Mouse (Mus musculus): Measurements from ENCODE around the gene Amfr. TPM values are rescaled to one million over a fixed set of nuclear protein-coding genes. Genes with fewer than 3 reads are reported as not detected.
A peak's percentile ranks its signal among the peaks of the same experiment; 100 is the strongest.

Gene Amfr
- 100 to 1,000 TPM; 106 to 122 TPM for total RNA-seq (2021)
- long read RNA-seq, experiment 1, transcript Amfr-201 (14 exons, 3,880 nt), result major isoform, 532 of 588 reads
- long read RNA-seq, experiment 1, partial matches to known transcripts, result 29 of 588 reads
- long read RNA-seq, experiment 1, other reads (novel, unspliced or antisense), result 24 of 588 reads
- long read RNA-seq, experiment 2, transcript Amfr-201 (14 exons, 3,880 nt), result major isoform, 313 of 361 reads
- long read RNA-seq, experiment 2, partial matches to known transcripts, result 13 of 361 reads
- long read RNA-seq, experiment 2, other reads (novel, unspliced or antisense), result 32 of 361 reads

DNA sequence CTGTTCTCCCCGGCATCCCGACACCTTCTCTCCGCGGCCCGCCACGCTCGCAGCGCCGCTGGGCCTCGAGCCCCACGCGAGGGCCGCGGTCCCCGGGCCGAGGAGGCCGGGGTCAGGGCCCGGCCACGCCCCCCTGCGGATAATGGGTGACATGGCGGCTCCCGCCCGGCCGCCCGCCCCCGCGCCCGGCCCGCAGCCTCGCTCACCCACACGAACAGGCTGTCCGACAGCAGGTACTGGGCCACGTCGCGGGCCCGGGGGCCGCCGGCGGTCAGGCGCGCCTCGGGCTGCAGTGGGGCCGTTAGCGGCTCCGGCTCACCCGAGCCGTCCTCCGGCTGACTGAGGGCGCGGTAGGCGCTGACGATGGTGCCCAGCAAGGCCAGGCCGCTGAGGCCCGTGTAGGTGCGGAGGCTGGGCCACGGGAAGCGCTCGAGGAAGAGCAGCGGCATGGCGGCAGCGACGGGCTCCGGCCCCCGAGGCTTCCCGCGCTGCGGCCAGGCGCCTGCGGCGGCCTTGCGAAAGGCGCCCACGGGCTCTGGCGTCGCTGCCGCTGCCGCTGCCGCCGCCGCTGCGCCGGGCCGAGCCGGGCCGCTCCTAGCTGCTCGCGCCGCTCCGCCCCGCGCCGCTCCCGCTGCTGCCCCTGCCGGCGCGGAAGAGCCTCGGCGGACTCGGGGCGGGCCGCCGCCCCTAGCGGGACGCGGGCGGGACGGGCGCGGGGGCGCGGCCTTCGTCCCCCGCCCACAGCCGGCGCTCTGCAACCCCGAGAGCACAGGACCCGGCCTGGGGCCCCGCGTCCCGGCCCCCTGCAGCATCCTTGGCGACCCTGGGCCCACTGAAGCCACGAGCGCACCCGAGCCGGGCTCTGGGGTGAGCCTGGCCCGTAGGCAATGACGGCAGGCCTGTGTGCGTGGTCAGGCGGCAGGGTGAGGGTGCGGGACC is at the start of gene Amfr:
Gene Amfr, minus strand, starts transcription at position 830 of the 939 bp plus-strand sequence.
- DNase-seq (ENCODE audit: low spot score), result peak; percentile 32

DNA sequence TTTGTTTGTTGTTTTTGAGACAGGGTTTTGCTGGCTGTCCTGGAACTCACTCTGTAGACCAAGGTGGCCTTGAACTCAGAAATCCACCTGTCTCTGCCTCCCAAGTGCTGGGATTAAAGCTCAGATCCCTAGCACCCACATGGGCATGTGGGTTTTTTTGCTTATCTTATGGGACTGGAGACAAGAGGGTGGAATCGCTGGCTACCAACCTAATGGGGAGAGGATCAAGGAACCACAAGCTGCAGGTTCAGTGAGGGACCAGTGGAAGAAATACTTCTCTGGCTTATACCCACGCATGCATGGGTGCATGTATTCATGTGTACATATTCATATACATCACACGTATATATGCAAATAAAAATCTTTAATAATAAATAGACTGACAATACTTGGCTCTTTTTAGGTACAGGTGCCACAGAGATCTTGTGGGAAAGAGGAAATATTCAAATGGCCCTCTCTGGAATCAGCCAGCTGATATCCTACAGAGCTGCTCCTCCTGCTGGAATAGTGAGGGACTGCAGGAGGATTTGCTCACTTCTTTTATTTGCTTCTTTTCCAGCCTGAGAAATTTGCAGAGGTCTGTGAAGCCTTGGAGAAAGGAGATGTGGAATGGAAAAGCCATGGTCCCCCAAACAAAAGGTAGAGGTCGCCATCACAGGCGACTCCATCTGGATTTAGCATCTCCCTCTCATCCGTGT is 44.7 kb upstream of the Amfr start:
- DNase-seq (ENCODE audit: low spot score), result peak; percentile 39

DNA sequence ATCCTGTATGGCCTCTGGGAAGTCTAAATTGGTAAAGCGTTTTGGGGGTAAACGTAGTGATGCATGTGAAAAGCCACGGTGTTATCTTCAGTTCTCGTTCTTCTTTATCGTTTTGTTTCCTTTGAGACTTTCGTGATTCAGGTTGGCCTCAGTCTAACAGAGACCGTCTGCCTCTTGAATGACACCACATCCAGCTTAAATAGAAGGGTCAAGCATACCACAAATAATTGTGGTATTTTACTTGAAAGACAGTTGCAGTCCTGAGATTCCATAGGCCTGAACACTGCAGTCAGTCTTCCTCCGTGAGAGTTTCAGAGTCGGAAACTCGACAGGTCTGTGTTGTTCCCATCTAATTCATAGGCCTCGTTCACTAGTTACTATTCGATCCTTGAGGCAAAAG is 40.1 kb upstream of the Amfr start:
- no peak for DNase-seq (ENCODE audit: low spot score)

DNA sequence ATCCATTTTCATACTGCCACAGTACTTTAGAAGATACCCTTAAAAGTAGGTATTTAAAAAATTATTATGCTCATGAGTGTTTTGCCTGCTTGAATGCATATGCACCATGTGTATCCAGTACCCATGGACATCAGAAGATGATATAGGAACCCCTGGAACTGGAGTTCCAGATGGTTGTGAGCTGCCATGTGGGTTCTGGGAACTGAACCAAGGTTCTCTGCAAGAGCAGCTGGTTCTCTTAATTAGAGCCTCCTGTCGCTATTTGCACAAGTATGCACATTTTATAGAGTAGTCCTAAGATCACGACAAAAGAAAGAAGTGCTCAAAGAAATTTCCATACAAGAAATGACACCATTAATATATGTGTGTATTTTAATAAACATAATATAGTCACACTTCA is 35.2 kb upstream of the Amfr start:
- DNase-seq (ENCODE audit: low spot score), result no peak

DNA sequence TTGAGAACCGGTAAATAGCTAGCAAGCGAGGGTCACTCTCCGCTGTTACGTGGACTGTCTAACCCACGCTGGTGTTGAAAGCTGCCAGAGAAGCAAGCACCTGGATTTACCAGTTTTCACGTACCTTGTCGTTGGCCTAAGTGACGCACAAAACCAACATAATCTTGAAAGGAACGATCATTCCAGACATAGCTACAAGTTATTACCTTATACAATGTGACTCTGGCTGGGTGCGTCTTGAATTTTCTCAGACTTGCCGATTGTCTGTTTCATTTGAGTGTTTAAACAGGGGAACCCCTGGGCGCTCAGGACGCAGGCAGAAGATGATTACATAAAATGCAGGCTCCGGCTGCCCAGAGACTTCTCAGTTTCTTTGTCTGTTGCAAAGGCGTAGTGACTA is 25.2 kb upstream of the Amfr start:
- DNase-seq (ENCODE audit: low spot score), result no peak

DNA sequence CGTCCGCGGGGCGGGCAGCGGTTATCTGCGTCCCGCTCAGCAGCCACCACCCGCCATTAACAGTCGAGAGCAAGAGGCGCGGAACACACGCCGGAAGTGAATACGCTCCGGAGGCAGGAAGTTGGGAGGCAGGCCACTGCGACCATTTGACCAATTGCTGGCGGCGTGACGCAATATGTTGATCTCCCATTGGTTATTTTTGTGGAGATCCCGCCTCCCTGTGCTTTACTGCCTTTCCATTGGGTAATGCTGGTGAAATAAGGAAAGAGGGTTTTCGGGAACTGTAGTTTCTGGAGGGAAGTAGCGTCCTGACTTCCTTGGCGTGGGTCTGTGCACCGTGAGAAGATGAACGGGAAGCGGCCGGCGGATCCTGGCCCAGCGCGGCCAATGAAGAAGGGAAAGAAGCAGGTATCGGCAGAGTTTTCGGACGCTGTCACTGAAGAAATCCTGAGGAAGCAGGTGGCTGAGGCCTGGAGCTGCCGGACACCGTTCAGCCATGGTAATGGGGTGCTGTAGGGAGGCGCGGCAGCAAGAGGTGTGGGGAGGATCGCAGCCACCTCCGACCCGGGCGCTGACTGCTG is 24.4 kb upstream of the Amfr start, which contains the start of the genes Nudt21 and Ogfod1:
Gene Nudt21, minus strand, starts transcription at position 88 of the 581 bp plus-strand sequence.
Gene Ogfod1, plus strand, starts transcription at position 255 of the 581 bp plus-strand sequence.
- DNase-seq (ENCODE audit: low spot score), result peak; percentile 97

DNA sequence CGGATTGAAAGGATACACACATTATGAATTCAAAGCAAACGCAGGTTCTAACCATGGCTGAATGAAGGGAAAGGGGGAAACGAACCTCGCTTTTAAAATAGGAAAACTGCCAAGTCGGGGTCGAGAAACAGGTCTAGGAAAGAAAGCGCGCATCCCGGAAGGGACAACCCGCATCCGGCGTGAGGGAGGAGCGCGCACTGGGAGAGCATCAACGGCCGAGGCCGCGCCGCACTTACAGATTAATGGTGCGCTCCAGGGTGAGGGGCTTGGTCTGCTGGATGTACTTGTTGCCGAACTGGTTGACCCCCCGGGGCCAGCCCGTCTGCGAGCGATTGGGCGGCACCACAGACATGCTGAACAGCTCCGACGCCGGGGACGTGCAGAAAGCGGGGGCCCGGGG is 23.9 kb upstream of the Amfr start:
- peak; percentile 20 for DNase-seq (ENCODE audit: low spot score)

DNA sequence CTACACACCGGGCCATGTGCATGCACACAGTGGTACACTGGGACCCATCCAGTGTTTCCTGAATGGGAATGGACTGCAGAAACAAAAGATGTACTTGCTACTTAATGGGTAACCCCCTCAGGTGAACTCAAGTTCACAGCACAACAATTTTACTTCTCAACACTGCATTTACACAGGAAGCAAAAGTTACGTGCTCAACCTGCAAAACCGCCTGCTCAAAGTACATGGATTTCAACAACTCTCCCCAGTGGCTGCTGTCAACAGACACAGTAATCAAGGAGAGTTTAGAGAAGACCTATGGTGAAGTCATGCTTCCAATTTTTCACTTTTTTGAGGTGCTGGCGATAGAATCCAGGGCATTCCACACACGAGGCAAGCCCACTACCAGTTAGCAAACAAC is 22.6 kb upstream of the Amfr start:
- no peak for DNase-seq (ENCODE audit: low spot score)

DNA sequence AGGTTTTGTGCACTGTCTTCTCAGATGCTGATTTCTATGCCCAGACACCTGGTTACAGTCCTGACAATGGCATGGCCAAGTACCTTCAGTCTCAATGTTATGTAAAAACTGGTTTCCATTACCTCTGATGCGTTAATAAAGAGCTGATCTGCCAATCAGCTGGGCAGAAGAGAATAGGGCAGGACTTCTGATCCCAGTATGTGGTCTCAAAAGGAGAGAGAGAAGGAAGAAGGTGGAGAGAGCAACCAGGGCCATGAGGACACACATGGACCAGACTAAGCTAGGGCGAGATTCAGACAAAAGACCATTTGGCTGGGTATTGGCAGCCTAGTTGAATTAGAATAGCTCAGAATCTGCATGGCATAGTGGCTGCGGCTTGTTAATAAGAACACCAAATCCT is 21.0 kb upstream of the Amfr start:
- DNase-seq (ENCODE audit: low spot score), result no peak

DNA sequence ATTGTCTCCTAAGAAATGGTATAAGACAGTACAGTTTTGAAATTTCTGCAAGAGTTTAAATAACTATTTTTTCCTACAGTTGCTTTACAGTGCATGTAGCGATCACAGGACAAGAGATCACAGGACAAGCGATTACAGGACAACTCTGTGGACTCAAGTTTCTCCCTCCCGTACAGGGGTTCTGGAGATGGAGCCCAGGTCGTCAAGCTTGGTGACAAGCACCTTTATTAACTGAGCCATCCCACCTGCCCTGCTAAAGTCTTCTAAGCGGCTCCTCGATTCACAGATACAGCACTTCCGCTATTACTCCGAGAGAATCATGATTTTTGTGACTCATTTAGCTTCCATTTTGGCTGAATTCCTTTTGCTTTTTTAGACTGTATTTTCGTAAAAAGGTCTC is 17.1 kb upstream of the Amfr start:
- DNase-seq (ENCODE audit: low spot score), result no peak

DNA sequence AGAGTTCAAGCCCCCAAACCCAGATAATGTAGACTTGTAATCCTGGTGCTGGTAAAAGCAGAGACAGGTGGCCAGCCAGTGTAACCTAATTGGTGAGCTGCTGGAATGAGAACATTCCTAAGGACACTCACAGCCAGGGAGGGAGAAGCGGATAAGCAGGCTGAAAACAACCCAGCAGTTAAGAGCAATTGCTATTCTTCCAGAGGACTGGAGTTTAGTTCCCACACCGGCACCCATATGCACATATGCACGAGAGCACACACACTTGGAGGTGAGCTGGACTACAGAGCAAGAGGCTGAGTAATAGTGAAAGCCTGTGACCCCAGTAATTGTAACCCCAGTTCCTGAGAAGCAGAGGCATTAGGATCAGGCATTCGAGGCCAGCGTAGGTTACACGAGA is 11.3 kb upstream of the Amfr start:
- DNase-seq (ENCODE audit: low spot score), result no peak

DNA sequence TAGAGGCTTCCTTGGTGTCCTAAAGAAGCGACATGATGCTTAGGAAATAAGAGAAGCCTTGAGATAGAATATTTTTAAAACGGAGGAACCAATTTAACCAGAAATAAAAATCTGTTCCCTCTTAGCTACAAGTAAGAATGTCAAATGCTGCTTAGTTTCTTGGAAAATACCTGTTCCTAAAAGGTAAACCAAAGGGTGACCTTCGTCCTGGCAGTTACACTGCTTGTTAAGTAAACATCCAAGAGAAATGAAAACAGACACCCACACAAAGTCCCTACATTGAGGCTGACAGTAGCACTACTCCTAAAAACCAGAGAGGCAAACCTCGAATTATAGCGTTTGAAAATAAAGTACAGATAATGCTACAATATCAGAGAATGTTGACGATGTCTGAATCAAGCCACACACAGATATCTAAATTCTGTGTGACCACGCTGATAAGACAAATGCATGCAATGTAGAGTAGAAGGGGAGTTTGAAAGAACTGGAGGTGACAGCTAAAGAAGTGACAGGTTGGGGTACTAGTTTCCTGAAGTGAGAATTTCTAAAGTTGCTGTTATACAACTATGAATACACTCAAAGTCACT is 477 bp upstream of the Amfr start:
- no peak for DNase-seq (ENCODE audit: low spot score)

DNA sequence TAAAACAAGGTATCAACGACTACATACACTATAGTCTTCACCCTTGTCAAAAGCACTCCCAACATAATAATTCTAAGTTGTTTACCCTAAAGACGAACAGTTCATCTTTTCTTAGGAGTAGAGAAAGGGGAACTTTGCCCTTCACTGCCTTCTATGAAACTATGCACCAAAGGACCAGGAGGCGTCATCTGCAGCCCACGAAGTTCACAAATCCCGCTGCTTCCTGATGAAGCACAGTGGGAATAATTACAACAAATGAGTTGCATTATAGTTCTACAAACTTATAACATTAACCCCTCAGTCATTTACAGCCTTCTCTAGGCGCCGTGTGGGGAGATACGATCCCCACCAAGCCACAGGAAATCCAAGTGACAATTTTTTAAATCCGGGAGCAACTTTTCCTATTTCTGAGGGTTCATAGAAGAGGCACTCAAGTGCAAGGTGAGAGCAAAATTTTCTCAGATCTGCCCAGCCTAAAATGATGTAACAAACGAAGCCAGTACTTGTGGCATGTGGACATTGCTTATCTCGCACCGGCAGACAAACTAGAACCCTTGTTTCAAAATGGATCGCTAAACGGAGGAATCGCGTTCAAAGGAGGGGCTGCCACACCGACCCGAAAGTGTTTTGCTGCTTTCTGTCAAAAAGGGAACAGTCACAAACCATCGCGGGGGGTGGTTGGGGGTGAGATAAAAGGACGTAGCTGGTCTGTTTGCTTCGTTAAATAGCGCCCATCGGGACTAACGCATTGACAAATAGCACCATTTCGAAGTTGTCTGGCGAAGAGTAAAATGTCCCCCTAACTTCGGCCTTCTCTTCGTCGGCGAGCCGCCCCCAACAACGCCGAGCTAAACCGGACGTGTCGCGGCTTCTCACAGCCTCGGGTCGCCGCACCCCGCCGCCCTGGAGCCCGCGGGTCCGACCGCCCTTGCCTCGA is 1.3 kb downstream of the Amfr start:
- DNase-seq (ENCODE audit: low spot score), result no peak

DNA sequence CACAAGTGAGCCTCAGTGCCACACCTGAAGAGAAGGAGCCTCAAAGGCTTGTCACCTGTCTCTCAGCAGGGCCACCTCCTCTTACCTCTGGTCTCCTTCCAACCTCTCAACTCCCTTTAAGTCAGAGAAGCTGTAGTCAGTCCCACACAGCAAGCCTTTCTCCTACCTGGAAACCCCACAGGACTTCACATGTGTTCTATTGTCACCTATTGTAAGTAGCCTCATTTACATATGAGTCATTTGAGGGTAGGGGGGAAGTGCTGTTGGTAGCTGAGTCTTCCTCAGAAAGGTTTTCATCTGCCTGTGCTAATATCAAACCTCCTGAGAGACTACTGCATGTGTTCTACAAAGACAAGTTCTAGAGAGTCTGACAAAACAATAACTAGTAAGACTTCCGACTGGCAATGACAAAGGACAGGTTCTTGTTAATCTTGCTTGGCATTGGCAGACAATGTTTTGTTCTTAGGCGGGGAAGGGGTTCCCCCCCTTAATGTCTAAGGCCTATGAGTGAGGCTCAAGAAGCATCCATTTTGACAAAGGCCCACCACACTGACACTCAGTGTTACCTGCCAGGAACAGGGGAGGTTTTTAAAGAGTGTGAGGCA is 2.4 kb downstream of the Amfr start:
- no peak for DNase-seq (ENCODE audit: low spot score)

DNA sequence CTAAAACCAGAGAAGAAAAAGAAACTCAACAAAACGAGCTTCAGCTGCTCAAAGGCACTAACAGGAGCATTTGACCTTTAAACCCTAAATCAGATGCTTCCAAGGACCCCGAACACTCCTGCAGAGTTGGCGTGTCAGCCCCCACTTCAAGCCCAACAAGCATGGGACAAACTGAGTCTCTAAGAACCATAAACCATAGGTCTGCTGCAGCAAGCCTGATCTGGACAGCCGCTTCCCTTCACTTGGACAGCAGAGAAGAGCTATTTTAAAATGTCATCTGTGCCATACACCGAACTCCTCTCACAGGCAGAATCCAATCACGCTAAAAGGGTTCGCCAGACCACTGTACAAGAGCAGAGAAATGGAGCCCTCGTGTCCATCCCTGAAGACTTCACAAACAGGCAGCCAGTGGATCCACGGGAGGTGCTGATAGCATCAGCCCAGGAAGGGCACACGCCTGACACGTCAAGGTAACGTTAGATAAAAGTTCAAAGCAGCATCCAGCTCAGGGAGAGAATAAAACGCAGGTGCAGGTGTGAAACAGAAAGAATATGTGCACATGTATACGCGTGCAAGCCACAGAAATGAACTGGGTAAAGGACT is 3.3 kb downstream of the Amfr start:
- DNase-seq (ENCODE audit: low spot score), result peak; percentile 9

DNA sequence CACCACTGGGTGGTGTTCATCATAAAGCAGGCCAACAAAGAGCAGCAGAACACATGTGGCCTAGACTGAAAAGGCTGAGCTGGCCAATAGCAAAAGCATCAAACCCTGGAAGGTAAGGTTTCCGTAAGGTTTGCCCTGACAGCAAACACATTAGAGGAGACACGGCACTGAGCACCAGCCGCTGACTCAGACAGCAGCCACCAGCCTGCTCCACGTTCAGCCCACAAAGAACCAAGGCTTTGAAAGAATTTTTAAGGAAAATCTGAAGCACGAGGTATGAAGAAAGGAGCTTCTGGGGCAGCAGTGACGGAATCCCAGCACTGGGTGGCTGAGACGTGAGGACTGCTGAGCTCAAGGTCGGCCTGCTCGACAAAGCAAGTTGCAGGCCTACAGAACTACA is 8.5 kb downstream of the Amfr start:
- no peak for DNase-seq (ENCODE audit: low spot score)

DNA sequence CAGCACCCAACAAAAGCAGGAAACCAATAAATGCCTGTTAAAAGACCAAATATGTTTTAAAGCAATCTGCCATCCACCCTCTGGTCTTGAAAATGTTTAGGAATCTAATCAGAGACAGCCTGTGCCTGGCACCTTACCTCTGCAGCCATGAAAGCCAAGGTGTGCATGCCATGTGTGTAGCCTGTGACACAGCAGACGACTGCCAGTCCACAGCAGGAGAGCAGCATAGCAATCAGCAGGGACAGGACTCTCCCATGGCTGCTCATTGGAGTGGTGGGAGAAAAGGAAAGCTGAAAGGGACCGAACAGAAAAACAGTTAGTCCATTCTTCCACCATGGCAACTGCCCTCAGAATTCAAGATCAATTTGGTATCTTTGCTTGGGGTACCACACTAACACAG is 13.7 kb downstream of the Amfr start:
- DNase-seq (ENCODE audit: low spot score), result no peak

DNA sequence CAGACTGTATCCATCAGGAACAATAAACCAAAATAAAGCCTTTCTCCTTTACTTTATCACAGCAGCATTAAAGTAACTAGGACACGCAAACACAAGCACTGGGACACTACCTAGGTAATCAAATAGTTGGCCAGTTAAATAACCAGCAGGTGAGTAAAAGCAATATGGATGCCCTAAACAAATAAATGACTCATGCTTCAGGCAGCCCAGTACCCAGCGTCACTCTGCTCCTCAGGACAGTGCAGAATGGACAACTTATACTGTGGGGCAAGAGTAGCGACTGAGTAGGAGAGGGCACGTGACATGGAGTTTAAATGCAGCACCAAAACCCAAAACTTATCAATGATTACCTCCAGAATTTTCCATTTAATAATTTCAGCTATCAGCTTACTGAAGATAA is 22.9 kb downstream of the Amfr start:
- DNase-seq (ENCODE audit: low spot score), result no peak

DNA sequence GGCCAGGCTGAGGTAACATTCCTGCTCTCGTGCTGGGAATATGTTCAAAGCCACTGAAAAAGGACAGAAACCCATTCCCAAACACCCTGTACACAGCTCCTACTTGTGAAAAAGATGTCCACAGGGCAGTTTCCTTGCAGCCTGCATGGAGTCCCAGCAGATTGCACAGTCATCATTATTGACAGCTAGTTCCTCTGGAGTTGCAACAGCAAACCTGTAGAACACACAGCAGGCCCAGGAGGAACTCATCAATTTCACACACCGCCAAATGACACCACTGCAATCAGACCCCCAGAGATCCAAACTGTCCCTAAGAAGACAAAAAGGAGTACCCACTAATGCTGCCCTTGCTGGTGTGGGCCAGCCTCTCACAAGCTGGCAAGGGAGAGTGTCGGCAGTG is 27.9 kb downstream of the Amfr start:
- DNase-seq (ENCODE audit: low spot score), result no peak

Data from gastrocnemius, adult 18-20 months (tissue).